Mouse (Mus musculus) embryonic facial prominence, embryonic 12.5 days (tissue): ENCODE measurements at regions not wholly inside any gene's neighbourhood (a gene's known extent, or its start where the extent isn't known, plus 50 kb on each side); places are given as distances from the start of the nearest gene placed in this dataset.

Source experiments
- ATAC-seq: fragments of 200-750 bp; cut with Nextera tagmentation; 2 replicates; pipeline ENCODE4 v1.8.0; 2017; ENCODE audit not compliant: insufficient number of reproducible peaks, insufficient read depth, low FRiP score, low TSS enrichment
- H3K27ac ChIP-seq: fragments of 300-500 bp; sonication (generic); 2 replicates; pipeline ENCODE4 v1.5.1; 2016; ENCODE audit warnings: mild to moderate bottlenecking
- H3K27me3 ChIP-seq: fragments of 300-500 bp; sonication (generic); 2 replicates; pipeline ENCODE4 v1.6.1; 2016; ENCODE audit warnings: mild to moderate bottlenecking, moderate library complexity
- H3K36me3 ChIP-seq: fragments of 300-500 bp; sonication (generic); 2 replicates; pipeline ENCODE4 v1.6.1; 2016; ENCODE audit warnings: mild to moderate bottlenecking
- H3K4me1 ChIP-seq: fragments of 300-500 bp; sonication (generic); 2 replicates; pipeline ENCODE4 v1.6.1; 2016
- H3K4me2 ChIP-seq: fragments of 300-500 bp; sonication (generic); replicated peaks from 2 replicates; pipeline ENCODE4 v1.6.1; 2016; ENCODE audit warnings: mild to moderate bottlenecking, moderate library complexity
- H3K4me3 ChIP-seq: fragments of 300-500 bp; sonication (generic); 2 replicates; pipeline ENCODE4 v1.5.1; 2016; ENCODE audit warnings: mild to moderate bottlenecking
- H3K9ac ChIP-seq: fragments of 300-500 bp; sonication (generic); 2 replicates; pipeline ENCODE4 v1.6.1; 2016; ENCODE audit warnings: mild to moderate bottlenecking, moderate library complexity
- H3K9me3 ChIP-seq: fragments of 300-500 bp; sonication (generic); 2 replicates; pipeline ENCODE4 v1.6.1; 2016; ENCODE audit warnings: mild to moderate bottlenecking, moderate library complexity
- whole genome bisulfite sequencing: fragments of 180-500 bp; shearing (Covaris S2); methylation state at CpG from one replicate; pipeline ENCODE4 v1.1.7; 2016; 5-methylcytosine and 5-hydroxymethylcytosine counted together

DNA sequence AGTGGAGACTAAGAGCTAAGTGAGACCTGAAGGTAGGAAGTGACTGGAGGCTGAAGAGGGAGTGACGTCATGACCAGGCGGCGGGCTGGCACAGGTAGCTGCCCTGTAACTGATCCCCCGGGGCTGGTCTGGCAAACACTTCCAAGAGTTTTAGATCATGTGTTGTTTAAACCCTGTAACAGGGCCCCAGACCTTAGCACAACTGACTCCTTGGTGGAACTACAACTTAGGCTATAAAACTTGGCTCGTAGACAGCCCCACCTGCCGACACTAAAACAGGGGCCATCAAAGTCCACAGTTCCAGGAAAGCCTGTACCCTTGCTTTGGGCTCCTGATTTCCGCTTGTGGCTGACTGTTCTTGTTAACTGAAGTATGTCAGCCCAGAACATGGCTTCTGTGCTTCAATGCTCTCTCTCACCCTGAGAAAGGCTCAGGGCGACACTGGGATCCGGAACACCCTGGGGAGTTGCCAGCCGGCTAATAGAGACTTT, 92.6 kb upstream of the Ubl3 start:
- Histone ChIP-seq H3K9me3 (no peaks in the 10 kb centered on the region), H3K4me2 (no peak overlapping the region), H3K4me3 (no peak overlapping the region), H3K9ac (no peak overlapping the region), H3K36me3 (no peaks in the 10 kb centered on the region), H3K27me3 (peaks cover 6% of the 10 kb centered on the region; the same call in 1 of the 2 replicates), H3K27ac (no peak overlapping the region), H3K4me1 (peaks cover 5% of the 10 kb centered on the region; the same call in 1 of the 2 replicates)
- WGBS = 87% methylated on average over 10 of the region's 10 CpGs
- ATAC-seq = no peak

DNA sequence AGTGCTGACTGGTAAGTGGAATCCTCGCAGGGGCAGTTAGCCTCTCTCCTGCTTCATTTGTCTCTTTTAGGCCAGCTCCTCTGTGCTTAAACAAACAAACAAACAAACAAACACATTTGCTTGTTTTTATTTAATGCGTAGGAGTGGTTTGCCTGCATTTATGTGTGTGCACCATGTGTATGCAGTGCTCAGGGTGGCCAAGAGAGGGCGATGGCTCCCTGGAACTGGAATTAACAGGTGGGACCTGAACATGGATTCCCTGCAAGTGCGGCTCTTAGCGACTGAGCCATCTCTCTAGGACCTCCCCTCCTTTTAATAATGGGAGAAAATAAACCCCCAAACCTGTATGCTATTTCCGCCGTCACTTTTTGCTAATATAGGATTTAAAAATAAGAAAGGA, 91.8 kb upstream of the Ubl3 start:
- Histone ChIP-seq H3K27ac (no peak overlapping the region), H3K9me3 (no peaks in the 10 kb centered on the region), H3K4me1 (peaks cover 5% of the 10 kb centered on the region; the same call in 1 of the 2 replicates), H3K36me3 (no peaks in the 10 kb centered on the region), H3K9ac (no peak overlapping the region), H3K4me2 (no peak overlapping the region), H3K27me3 (peaks cover 6% of the 10 kb centered on the region; the same call in 1 of the 2 replicates), H3K4me3 (no peak overlapping the region)
- ATAC-seq = no peak
- WGBS = 93% methylated on average over 7 of the region's 7 CpGs

DNA sequence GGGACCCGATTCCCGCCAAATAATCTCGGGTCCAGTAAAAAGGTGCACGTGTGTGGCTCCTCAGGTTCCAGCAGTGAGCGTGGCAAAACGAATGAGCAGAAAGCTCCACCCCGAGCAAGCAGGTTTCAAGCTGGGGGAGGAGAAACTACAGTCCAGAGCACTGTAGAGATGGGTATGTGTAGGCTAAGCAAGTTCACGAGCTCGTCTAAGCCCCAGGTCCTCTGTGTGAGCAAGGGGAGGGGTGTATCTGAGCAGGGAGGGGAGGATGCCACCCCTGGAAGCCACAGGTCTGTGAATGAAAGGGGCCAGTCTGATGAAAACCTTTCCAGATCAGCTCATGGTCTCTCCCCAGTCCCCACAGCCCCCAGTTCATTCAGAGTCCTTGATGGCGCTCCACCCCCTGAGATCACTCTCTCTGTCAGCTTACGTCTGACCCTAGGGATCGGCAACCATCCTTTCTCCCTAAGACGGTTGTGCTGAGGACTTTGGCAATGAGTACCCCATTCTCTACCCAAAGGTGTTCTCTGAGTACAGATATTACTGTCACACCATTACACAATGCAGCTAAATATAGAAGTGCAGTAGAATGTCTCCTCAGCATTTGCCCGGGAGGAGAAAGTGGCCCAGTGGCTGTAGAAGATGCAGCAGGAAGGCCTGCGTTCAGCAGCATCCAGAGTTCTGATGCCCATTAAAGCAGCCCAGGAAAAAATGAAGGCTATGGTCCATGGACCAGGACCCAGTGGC, 89.2 kb upstream of the Ubl3 start:
- H3K9me3 ChIP-seq = no peaks in the 10 kb centered on the region
- H3K4me1 ChIP-seq = peaks cover 5% of the 10 kb centered on the region; the same call in 1 of the 2 replicates
- no peak overlapping the region; the same call in 1 of the 2 replicates for H3K9ac ChIP-seq
- H3K4me2 ChIP-seq = no peak overlapping the region
- no peak overlapping the region for H3K4me3 ChIP-seq
- no peak overlapping the region for H3K27ac ChIP-seq
- H3K27me3 ChIP-seq = peaks cover 6% of the 10 kb centered on the region; the same call in 1 of the 2 replicates
- no peaks in the 10 kb centered on the region for H3K36me3 ChIP-seq
- no peak for ATAC-seq
- WGBS = 36% methylated on average over 15 of the region's 15 CpGs

DNA sequence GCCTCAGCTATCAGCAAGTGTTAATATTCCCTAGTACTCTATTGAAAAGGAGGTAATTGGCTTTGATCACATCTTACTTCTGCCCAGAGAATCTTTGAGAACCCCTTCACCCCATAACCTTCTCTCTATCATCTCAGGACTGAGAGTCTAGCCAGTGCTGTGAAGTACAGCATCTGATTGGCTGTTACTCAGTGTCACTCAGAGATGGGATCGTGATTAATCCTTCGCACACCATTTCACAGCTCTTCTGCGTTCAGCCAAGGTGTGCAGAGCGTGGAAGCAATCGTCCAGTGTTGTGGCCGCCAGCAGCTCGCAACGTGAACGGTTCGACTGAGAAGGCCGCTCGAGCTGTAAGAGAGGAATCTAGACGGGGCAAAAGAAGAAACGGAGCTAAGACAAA, 87.9 kb upstream of the Ubl3 start:
- H3K4me3 ChIP-seq = no peak overlapping the region
- H3K9me3 ChIP-seq = no peaks in the 10 kb centered on the region
- H3K4me2 ChIP-seq = 0 out of 2 replicates have a peak overlapping the region, but pooled peaks have one; percentile 9
- peaks cover 5% of the 10 kb centered on the region; the same call in 1 of the 2 replicates for H3K4me1 ChIP-seq
- H3K27me3 ChIP-seq = peaks cover 6% of the 10 kb centered on the region; the same call in 1 of the 2 replicates
- WGBS = 49% methylated on average over 14 of the region's 14 CpGs
- H3K9ac ChIP-seq = no peak overlapping the region
- no peaks in the 10 kb centered on the region for H3K36me3 ChIP-seq
- ATAC-seq = no peak
- H3K27ac ChIP-seq = no peak overlapping the region

DNA sequence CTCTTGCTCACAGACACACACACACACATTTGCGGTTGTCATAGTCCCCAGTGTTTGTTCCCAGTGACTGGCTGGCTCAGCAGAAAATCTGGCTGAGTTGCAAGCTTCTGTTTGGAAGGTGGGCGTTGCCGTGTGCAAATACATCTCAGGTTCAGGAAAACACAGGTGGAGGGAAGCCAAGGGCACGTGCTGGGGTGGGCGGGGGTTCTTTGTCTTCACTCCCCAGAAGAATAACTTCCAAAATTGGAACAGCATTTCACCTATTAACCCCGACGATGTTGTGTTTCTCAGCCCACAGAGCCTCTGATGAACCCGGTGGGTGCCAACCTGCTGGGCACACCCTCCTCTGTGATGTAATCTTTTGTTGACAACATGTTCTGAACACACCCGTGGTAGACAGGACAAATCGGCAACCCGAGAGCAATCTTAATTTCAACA, 82.3 kb upstream of the Ubl3 start:
- H3K4me1 ChIP-seq = no peaks in the 10 kb centered on the region
- ATAC-seq = no peak
- no peaks in the 10 kb centered on the region for H3K27me3 ChIP-seq
- no peak overlapping the region for H3K27ac ChIP-seq
- WGBS = 61% methylated on average over 11 of the region's 11 CpGs
- no peaks in the 10 kb centered on the region for H3K36me3 ChIP-seq
- H3K9me3 ChIP-seq = no peaks in the 10 kb centered on the region
- H3K4me2 ChIP-seq = no peak overlapping the region
- no peak overlapping the region for H3K9ac ChIP-seq
- H3K4me3 ChIP-seq = no peak overlapping the region

DNA sequence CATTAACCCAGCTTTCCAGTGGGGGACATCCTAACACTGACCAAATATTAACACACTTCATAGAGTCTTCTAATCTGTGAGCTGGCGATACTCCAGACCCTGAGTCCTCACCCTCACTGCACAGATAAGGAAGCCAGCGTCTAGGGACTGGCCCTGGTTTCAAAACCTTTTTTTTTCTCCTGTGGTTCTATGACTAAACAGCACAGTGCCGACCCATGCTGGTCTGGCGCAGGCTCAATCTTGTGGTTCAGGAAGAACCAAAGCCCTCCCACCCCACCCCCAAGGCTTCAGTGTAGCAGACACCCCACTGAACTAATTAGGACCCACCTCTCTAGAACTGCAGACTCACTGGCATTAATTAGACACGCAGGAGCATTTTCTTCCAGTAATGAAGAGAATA, 81.4 kb upstream of the Ubl3 start:
- H3K4me3 ChIP-seq = no peak overlapping the region
- WGBS = 58% methylated on average over 5 of the region's 5 CpGs
- no peak for ATAC-seq
- H3K9me3 ChIP-seq = no peaks in the 10 kb centered on the region
- H3K4me1 ChIP-seq = no peaks in the 10 kb centered on the region
- no peaks in the 10 kb centered on the region for H3K36me3 ChIP-seq
- H3K27ac ChIP-seq = no peak overlapping the region
- no peak overlapping the region for H3K9ac ChIP-seq
- no peak overlapping the region for H3K4me2 ChIP-seq
- H3K27me3 ChIP-seq = no peaks in the 10 kb centered on the region

DNA sequence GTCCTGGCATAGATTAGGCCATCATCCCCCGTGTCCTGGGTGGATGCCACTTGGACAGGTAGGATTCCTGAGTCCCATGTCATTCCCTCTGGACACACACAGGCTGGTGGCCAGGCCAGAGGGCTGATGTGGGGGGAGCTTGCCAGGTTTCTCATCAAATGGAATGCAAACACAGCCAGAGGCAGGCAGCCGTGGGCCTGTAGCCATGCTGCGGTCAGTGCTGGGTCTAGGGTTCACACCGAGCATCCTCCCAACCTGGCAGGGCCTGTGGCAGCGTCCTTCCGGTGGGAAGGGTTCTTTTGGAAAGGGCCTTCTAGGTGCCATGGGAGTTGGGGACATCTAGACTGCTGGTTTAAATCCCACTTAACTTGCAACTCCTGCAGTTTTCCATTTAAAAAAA, 80.7 kb upstream of the Ubl3 start:
- Histone ChIP-seq H3K4me2 (no peak overlapping the region), H3K27me3 (no peaks in the 10 kb centered on the region), H3K9me3 (no peaks in the 10 kb centered on the region), H3K36me3 (no peaks in the 10 kb centered on the region), H3K4me1 (no peaks in the 10 kb centered on the region), H3K4me3 (no peak overlapping the region), H3K27ac (no peak overlapping the region), H3K9ac (no peak overlapping the region)
- no peak for ATAC-seq
- 84% methylated on average over 6 of the region's 6 CpGs for WGBS

DNA sequence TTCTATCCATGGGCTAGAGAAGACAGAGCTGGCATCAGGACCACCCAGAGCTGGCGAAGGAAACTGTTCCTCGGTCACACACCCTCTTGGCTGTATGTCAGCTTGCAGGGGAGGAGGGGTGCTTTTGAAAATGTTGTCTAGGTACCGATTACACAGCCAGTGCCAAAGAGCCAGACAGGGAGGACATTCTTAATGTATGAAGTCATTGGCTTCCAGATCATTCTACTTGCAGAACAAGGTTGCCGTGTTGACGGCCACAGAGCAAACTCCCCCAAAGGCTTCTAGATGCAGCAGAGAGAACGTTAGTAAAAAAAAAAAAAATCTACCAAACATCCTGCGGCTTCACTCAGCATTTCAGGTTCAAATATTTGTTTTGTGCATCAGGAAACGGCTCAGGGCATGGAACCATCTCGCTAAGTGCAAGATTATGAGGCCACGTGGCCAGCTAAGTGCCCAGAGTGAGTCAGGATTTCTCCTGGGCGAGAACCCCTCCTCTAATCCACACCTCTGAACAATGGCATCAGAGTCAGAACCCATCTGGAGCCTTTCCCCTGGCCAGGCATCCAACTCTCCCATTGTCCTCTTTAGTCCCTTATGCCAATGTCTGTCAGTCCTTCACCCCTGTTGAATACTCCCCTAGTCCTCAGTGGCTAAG, 80.1 kb upstream of the Ubl3 start:
- H3K27ac ChIP-seq = no peak overlapping the region
- no peak overlapping the region for H3K4me3 ChIP-seq
- WGBS = 67% methylated on average over 11 of the region's 11 CpGs
- no peaks in the 10 kb centered on the region for H3K36me3 ChIP-seq
- H3K9me3 ChIP-seq = no peaks in the 10 kb centered on the region
- no peaks in the 10 kb centered on the region for H3K4me1 ChIP-seq
- no peak overlapping the region for H3K4me2 ChIP-seq
- H3K27me3 ChIP-seq = no peaks in the 10 kb centered on the region
- ATAC-seq = no peak
- H3K9ac ChIP-seq = no peak overlapping the region

DNA sequence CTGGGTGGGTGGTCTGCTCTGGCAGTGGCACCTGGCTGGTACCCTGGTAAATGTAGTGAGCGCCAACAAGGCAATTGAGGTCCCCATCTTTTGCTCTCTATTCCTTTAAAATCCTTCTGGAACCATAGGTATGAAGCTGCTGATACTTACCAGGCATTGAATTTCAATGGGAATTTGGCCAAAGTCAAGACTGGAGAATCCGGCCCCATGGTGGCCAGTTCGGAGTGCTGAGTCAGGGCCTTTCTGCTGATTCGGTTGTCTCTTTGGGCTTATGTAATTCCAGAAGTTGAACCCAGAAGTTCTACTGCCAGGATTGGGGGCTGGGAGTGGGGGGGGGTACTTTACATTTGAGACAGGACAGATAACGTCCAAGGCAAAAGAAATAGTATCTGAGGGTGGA, 79.0 kb upstream of the Ubl3 start:
- ATAC-seq = no peak
- no peak overlapping the region for H3K4me2 ChIP-seq
- H3K27me3 ChIP-seq = no peaks in the 10 kb centered on the region
- no peak overlapping the region for H3K9ac ChIP-seq
- no peaks in the 10 kb centered on the region for H3K36me3 ChIP-seq
- WGBS = 83% methylated on average over 5 of the region's 5 CpGs
- no peak overlapping the region for H3K4me3 ChIP-seq
- H3K4me1 ChIP-seq = no peaks in the 10 kb centered on the region
- no peaks in the 10 kb centered on the region for H3K9me3 ChIP-seq
- no peak overlapping the region for H3K27ac ChIP-seq

DNA sequence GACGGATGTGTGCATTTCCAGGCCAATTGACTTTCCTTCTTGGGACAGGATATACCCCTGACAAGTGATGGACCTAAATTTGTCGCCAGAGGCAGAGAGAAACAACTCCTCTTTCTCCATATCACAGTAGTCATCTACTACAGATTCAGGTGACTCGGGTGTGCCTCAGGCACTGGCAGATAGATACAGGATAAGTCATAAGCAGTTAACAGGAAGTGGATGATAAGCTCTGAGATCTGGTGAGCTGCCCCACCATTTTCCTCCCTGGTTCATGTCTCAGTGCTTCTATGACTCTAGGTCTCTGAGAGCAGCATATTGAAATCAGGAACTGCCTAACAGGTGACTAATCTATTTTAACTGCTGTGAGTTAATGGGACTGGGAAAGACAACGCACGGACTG, 73.4 kb upstream of the Ubl3 start:
- no peak overlapping the region for H3K27ac ChIP-seq
- no peaks in the 10 kb centered on the region for H3K27me3 ChIP-seq
- H3K36me3 ChIP-seq = no peaks in the 10 kb centered on the region
- no peak overlapping the region for H3K4me3 ChIP-seq
- H3K9ac ChIP-seq = no peak overlapping the region
- ATAC-seq = no peak
- no peaks in the 10 kb centered on the region for H3K9me3 ChIP-seq
- WGBS = 86% methylated on average over 5 of the region's 5 CpGs
- H3K4me1 ChIP-seq = no peaks in the 10 kb centered on the region
- H3K4me2 ChIP-seq = no peak overlapping the region

DNA sequence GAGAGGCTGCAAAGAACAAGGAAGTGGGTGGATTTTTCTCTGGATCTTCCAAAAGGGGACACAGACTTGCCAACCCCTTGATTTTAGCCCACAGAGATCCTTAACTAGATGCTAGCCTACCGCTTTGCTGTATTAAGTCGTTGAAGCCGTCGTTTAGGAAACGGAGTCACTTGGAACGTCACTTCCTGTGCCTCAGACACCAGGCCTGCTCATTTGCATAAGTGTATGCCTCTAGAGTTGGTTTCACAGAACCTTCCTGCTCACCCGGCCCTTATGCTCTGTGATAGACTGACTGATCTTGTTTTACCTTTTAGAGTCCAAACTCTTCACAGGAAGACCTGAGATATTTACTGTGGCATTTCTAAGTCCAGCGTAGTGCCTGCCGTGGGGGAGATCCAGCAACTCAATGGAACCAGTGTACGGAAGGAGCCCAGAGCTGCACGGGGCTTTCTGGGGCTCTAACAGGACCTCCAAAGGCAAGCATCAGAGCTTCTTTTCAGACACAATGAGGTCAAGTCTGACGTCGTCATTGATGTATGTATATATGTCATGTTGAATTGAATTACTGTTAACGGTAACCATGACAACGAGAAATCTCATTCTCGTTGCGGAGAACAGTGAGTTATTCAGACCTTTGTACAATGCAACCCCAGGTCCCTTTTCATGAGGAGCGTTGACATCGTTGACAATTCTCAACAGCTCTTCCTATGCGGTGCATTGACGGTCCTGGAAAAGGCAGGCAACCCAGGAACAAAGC, 72.2 kb upstream of the Ubl3 start:
- 77% methylated on average over 21 of the region's 21 CpGs for whole genome bisulfite sequencing
- Histone ChIP-seq H3K9me3 (no peaks in the 10 kb centered on the region), H3K4me1 (no peaks in the 10 kb centered on the region), H3K4me3 (no peak overlapping the region), H3K27me3 (no peaks in the 10 kb centered on the region), H3K36me3 (no peaks in the 10 kb centered on the region), H3K9ac (no peak overlapping the region), H3K27ac (no peak overlapping the region), H3K4me2 (no peak overlapping the region)
- ATAC-seq = no peak
